Mouse (Mus musculus) ovary, postnatal 36 days (tissue): ENCODE measurements around the gene Tnnt3.
A peak's percentile ranks its signal among the peaks of the same experiment; 100 is the strongest.

ENCODE experiments used
- DNase-seq: peaks from one replicate; pipeline ENCODE4 v3.0.0; 2022; ENCODE audit warnings: low spot score, mixed read lengths

Tnnt3 gene

GRCm38 (mm10) chr7:142498575-142498974 is at the start of gene Tnnt3:
Tnnt3 (plus strand) TSS chr7:142498836.
- no peak for DNase-seq

- no peak for DNase-seq
These were observed 49.5 kb upstream of the Tnnt3 start for GRCm38 (mm10) chr7:142449038-142449617.

GRCm38 (mm10) chr7:142454706-142455105 is 43.9 kb upstream of the Tnnt3 start:
- no peak for DNase-seq

- DNase-seq, result no peak
These were observed 43.4 kb upstream of the Tnnt3 start for GRCm38 (mm10) chr7:142455251-142455650.

- DNase-seq, result no peak
These were observed 41.8 kb upstream of the Tnnt3 start for GRCm38 (mm10) chr7:142456806-142457205.

- DNase-seq, result no peak
These were observed 41.3 kb upstream of the Tnnt3 start for GRCm38 (mm10) chr7:142457227-142457811.

GRCm38 (mm10) chr7:142458026-142458425 is 40.6 kb upstream of the Tnnt3 start:
- no peak for DNase-seq

GRCm38 (mm10) chr7:142458676-142459298 is 39.8 kb upstream of the Tnnt3 start:
- DNase-seq, result no peak

- no peak for DNase-seq
These were observed 39.3 kb upstream of the Tnnt3 start for GRCm38 (mm10) chr7:142459299-142459691.

GRCm38 (mm10) chr7:142460636-142461077 is 38.0 kb upstream of the Tnnt3 start, which contains the start of gene Lsp1:
Lsp1 (plus strand) TSS chr7:142460809.
- no peak for DNase-seq

- peak; percentile 2 for DNase-seq
These were observed 37.2 kb upstream of the Tnnt3 start for GRCm38 (mm10) chr7:142461446-142461845.

GRCm38 (mm10) chr7:142462190-142462589 is 36.4 kb upstream of the Tnnt3 start:
- DNase-seq, result peak; percentile 8

GRCm38 (mm10) chr7:142462594-142463078 is 36.0 kb upstream of the Tnnt3 start:
- peak; percentile 2 for DNase-seq

- DNase-seq, result no peak
These were observed 28.4 kb upstream of the Tnnt3 start for GRCm38 (mm10) chr7:142470171-142470691.

- DNase-seq, result peak; percentile 74
These were observed 27.7 kb upstream of the Tnnt3 start for GRCm38 (mm10) chr7:142470808-142471413.

GRCm38 (mm10) chr7:142471414-142471861 is 27.2 kb upstream of the Tnnt3 start:
- DNase-seq, result peak; percentile 25

GRCm38 (mm10) chr7:142471884-142472570 is 26.6 kb upstream of the Tnnt3 start:
- peak; percentile 57 for DNase-seq

- no peak for DNase-seq
These were observed 25.7 kb upstream of the Tnnt3 start for GRCm38 (mm10) chr7:142472936-142473335.

GRCm38 (mm10) chr7:142473476-142473875 is 25.2 kb upstream of the Tnnt3 start:
- DNase-seq, result no peak

GRCm38 (mm10) chr7:142474799-142475198 is 23.8 kb upstream of the Tnnt3 start:
- peak; percentile 47 for DNase-seq

GRCm38 (mm10) chr7:142475641-142476040 is 23.0 kb upstream of the Tnnt3 start:
- peak; percentile 2 for DNase-seq

GRCm38 (mm10) chr7:142476271-142476670 is 22.4 kb upstream of the Tnnt3 start:
- DNase-seq, result no peak
